Mouse (Mus musculus) urinary bladder, adult 18-20 months (tissue): ENCODE measurements around the gene Rnf224.
"Not testable (repeated sequence)": the region's sequence is repeated elsewhere in the genome, so short reads cannot be mapped to it uniquely, and the experiment has no call there.

Experiments
- DNase-seq, 2 experiments: peaks; one replicate each; pipeline ENCODE4 v3.0.0; 2022; ENCODE audit warnings: low spot score in 2 of 2, mixed read lengths in 2 of 2

Rnf224 gene

DNA sequence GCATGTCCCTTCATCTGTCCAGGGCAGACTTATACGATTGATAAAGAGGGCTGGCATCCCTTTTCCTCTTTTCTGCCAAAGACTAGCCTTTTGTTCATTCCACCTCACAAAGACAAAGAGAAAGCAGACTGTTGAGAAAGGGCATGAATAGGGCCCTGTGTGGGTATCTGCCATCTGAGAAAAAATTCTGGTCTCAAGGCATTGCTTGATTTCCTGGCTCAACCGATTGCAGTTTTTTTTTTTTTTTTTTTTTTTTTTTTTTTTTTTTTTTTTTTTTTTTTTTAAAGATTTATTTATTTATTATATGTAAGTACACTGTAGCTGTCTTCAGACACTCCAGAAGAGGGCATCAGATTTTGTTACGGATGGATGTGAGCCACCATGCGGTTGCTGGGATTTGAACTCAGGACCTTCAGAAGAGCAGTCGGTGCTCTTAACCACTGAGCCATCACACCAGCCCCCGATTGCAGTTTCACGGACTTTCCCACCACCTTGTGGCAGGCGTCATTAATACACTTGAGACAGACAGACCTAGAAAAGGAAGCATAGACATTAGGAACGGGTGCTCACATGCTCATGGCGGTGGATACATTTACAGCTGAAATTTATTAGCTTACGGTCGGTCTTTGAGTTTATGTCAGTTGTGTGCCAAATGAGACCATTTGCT is 20.0 kb upstream of the Rnf224 start:
- DNase-seq: not testable (repeated sequence)

DNA sequence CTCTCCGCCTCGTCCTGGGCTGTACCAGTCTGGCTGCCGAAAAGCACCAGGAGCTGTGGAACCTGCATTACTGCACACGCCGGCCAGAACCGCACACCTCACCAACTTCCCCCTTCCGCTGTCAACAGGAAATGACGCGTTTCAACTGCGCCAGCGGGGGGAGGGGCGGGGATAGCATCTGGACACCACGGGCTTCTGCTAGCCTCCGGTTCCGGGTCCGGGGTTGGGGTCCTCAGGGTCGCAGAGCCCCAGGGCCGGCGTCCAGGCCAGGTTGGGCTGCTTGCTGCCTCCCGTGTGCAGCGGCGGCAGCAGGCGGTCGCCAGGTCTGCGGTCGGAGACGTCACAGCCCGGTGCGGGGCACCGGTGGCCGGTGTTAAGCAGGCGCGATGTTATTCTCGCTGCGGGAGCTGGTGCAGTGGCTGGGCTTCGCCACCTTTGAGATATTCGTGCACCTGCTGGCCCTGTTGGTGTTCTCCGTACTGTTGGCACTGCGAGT is 18.7 kb upstream of the Rnf224 start, which contains the start of gene Tmem203:
Tmem203 (plus strand) TSS at position 156 of the 496 bp plus-strand sequence.
- peak; percentile 77 to 86 for DNase-seq

DNA sequence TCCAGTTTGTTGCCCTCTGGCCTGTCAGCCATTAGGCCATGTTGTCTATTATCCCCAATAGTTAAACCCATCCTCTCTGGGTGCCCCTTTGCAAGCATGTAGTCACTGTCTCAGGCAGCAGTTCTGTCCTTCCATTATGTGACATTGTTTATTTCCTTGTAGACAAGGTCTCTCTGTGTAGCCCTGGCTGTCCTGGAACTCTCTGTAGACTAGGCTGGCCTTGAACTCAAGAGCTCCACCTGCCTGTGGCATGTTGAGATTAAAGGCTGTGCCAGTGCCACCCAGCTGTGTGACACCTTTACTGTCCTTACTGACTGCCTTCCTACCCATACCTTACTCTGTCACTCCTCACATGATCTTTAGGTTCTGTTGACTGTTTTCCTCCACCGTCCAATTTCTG is 15.7 kb upstream of the Rnf224 start:
- DNase-seq: no peak

DNA sequence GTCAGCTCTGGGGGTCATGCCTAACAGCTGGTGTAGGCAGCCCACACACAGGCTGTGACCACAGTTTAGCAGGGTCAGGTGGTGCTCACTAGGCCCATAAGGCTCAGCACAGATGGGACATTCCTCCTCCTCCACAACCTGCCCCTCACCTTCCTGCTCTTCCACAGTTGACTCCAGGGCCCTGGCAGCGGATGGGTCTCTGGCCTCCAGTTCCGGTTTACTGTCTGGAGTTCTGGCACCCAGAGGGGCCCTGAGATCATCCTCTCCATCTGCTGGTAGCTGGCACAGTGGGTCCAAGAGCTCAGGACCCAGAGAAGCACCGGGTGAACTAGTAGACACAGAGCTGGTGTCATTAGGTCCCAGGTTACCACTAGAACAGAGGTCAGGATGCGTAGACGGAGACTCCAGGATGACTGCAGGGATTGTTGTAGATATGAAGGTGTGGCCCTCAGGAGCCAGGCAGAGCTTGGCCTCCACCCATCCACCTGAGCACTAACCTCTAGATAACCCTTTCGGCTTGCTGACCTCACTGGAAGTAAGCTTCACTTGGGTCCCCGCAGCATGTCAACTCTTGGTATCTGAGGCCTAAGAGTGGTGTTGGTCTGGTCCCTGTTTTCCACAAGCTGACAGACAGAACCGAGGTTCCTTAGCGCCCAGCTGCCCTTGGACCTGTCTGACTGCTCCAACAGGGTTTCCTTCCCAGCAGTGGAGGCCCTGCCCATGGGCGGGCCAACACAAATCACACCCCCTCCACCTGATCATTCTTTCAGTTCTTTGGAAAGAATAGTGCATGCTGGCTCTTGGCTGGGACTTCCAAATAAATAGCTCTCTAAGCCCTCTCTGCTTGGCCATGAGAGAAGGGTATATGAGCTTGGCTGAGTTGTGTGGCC is 9.8 kb upstream of the Rnf224 start, which contains the start of gene AL732309.1:
AL732309.1 (minus strand) TSS at position 681 of the 890 bp plus-strand sequence.
- peak in 1 of 2 experiments; percentile 52 for DNase-seq

DNA sequence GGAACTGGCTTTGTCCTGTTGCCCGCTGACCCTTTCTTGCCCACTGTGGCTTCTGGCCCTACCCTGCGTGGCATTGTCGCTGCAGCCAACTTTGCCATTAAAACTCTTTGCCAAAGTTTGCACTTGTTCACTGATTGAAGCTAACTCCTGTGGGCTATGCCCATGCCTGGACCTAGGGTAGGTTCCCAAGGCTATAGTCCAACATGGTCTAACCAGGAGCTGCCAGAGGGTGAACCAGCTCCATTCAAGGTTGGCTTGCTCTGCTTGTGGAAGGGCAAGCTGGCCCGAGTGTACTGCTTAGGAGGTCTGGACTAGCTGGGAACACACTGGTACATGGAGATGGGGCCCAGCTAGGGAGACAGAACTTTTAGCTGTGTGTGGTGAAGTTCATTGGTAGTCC is 7.6 kb upstream of the Rnf224 start:
- no peak for DNase-seq

DNA sequence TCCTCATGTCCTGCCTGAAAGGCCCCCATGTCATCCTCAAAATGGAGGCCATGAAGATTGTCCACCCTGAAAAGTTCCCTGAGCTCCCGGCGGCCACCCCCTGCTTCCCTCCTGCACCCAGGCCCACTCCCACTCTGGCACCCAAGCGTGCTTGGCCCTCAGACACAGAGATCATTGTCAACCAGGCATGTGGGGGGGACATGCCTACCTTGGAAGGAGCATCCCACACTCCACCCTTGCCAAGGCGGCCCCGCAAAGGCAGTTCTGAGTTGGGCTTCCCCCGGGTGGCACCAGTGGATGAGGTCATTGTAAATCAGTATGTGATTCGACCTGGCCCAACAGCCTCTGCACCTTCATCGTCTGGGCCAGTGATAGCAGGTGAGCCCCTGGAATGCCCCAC is 6.8 kb upstream of the Rnf224 start:
- no peak for DNase-seq

DNA sequence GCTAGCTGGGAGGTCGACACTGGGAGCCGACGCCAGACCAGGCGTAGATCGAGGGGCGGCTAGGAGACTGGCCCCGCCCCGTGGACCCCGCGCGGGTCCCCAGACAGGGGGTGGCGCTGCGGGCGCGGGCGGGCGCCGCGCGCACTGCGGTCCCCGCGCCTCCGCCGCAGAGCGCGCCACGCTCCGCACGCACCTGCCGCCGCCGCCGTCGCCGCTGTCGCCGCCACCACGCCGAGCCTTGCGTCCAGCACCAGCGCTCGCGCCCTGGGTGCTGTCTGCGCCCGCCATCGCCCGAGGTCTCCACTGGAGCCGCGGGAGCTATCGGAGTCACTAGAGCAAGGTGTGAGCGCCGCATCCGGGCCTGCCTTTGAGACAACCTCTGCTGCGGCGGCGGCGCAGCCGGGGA is 5.5 kb upstream of the Rnf224 start, which contains the start of the genes Rnf208 and Cysrt1:
Rnf208 (plus strand) TSS at position 155 of the 406 bp plus-strand sequence.
Cysrt1 (minus strand) TSS at position 352 of the 406 bp plus-strand sequence.
- DNase-seq: no peak

DNA sequence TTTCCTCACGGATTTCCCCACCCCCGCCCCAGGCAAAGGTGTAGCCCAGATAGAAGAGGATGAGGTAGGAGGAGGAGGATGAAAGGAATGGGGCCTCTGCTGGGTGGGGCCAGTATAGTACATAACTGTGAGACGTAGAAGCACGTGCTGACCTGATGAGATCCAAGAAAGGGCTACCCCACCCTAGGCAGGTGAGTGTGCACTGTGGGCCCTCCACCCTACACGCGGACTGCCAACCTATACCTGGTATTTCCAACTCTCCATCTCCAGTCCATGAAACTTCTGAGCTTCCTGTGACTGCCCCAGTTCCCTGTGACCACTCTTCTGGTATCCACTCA is 4.8 kb upstream of the Rnf224 start:
- no peak for DNase-seq

DNA sequence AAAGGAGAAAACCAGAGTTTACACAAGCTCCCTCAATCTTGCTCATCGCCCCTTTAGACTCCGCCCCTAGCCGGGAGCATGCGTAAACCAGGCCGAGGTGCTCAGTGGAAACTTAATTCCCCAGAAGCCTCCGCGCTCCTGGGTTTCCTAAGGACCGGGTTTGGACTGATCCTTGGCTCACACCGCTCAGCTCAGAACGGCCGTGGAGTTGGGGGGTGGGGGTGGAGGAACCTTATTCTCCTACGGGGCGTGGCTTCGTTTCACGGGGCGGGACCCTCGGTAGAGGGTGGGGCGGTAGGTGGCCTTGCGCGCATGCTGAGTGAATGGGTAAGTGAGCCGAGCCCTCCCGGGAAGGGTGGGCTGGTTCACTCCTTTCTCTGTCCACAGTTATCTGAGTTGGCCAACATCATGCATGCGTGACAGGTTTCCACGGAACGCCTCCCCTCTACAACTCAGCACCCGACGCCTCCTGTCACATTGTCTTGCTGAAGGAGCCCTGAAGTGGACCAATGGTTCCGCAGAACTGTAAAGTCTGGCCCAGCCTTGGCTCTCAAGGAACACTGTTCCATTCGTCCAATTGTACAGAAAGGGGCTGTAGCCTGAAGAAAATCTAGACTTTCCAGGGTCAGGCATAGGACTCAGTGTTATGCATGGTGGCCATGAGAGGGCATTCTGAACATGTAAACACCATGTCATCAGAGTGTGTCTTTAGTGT is 4.3 kb upstream of the Rnf224 start:
- DNase-seq: peak in 1 of 2 experiments; percentile 59

DNA sequence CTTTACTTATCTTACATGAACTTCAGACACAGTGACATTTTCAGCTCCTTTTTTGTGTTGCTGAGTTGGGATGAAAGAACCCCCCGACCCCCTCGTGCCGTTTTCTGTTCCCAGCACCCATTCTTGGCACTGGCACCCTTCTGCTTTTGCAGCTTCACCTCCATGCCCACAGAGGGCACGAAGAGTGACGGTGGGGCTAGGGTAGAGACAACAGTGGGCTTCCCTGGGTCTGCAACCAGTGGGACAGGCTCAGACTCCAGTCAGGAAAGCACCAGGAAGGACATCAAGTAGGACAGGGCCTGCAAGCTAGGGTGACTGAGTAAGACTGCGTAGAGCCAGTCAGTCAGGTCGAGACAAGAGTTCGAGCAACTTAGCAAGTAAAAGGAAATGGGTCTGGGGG is 3.7 kb upstream of the Rnf224 start:
- no peak for DNase-seq

DNA sequence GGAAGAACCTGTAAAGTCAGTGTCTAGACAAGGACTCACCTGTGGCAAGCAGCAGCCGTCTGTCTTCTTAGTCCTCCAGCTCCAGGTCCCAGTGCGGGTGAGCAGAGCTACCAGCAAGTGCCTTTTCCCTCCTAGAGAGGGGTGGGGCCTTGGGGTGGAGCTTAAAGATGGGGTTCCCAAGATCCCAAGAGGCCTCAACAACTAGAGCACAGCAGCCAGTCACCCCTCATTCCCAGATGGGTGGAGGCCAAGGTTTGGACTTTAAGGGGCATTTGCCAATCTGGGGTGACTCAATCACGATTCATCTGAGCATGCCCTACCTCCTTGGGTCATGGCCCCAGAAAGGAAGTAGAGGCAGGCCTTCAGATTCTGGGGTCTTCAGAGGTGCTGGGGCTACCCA is 3.2 kb upstream of the Rnf224 start:
- DNase-seq: no peak

DNA sequence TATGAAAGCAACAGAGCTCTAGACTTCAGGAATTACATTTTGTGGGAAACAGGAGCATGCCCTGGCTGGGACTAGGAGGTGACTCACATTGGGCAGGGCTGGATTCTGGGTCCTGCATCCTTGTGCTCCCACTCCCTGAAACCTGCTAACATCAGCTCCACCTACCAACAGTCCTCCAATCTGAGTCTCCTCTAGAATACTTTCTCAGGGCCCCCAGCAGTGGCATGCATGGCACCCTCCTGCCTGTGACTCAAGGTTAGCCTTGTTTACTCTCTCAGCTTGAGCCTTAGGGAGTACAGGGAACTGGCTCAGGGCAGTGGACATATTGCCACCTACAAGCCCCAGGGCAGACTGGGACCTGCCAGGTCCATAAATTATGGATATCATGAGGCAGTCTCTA is 1.5 kb upstream of the Rnf224 start:
- no peak for DNase-seq

DNA sequence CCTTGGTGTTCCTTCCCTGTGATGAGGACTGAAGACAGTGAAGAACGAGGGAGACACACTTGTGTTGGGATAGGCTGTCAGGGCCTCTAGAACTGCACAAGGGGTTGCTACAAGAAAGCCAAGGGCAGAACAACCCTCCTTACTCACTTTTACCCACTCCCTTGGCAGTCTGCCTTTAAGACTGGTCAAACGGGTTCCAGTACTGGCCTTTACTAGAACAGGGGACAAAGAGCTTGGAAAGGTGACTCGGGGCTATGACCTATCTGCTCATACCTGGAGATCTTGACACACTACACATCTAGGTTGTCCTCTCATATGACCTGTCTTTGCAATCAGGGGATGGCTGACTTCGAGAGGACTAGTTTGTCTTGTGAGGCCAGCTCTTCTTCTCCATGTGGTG is 935 bp upstream of the Rnf224 start:
- peak; percentile 64 to 75 for DNase-seq

DNA sequence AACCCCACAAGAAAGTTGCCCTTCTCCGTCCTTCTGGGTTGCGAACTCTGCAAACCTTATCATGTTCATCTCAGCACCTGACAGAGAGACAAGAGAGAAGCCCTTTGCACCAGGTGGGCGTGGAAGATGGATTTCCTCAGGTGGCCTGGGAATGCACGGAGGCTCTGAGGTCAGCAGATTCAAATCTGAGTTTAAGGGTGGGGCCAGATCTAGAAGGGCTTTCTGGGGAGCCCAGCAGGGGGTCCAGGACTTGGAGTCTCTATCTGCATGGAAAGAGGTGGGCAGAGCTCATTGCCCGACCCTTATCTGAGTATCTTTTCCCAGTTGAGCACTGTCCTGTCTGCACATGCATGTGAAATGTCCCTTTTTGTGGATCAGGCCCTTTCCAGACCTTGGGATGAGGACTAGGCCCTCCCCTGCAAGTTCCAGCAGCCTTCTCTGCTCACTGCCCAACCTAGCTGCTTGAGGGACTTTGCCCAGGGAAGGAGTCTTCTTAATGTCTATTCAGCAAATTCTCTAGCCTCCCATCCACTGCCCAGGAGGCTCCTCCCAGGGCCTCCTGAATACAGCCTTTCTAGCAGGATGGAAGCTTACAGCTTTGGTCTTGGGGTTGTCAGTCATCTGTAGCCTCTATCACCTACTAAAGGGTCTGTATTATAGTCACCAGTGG is 1.9 kb downstream of the Rnf224 start:
- no peak for DNase-seq

DNA sequence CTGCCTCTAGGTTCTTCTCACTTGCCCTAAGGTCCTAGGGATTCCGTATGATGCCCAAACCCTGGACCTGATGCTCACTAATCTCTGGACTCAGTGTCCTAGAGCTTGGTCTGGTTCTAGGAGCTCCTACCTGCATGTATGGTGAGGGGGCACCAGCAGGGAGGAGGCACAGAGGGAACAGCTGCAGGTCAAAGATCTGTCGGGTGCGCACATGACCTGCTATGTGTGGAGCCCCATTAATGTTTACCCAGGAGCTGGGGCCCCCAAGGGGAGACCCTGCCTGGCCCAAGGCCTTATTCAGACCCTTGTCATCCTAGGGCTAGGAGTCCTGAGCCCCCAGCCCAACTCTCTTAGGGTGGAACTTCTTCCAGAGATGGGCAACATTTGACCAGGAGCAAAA is 2.5 kb downstream of the Rnf224 start, which contains the start of gene Slc34a3:
Slc34a3 (minus strand) TSS at position 315 of the 400 bp plus-strand sequence.
- DNase-seq: no peak

DNA sequence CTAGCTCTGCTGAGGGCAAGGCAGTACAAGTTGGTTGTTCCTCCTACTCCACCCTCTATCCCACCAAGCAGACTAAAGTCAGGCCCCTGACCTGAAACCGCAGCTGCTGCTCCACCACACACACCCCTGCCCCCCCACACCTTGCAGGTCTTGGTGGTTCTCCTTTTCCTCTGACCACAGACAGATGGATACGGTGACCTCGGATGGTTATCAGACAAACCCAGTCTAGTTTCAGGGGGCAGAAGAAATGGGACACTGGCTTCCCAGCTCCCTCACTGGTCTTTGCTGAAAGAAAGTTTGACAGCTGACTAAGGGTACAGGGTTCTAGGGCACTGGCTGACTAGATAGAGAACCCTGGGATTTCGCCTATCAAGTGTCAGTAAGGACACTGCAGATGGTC is 3.2 kb downstream of the Rnf224 start:
- no peak for DNase-seq

DNA sequence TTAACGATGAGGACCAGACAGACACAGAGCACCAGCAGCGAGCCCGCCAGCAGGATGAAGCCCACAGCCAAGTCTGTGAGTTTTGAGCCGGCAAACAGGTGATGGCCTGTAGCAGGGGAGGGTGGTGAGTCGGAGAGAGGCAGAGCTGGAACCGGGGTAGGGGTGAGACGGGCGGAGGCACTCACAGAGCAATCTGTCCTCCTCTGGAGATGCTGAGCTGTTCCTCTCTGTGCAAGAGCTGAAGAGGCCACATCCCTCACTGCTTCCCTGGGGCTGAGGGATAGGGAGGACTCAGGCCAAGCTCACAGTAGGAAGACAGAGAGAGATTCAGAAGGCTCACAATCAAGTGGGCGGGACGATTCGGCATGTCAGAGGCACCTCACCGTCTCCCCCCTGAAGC is 5.5 kb downstream of the Rnf224 start:
- no peak for DNase-seq

DNA sequence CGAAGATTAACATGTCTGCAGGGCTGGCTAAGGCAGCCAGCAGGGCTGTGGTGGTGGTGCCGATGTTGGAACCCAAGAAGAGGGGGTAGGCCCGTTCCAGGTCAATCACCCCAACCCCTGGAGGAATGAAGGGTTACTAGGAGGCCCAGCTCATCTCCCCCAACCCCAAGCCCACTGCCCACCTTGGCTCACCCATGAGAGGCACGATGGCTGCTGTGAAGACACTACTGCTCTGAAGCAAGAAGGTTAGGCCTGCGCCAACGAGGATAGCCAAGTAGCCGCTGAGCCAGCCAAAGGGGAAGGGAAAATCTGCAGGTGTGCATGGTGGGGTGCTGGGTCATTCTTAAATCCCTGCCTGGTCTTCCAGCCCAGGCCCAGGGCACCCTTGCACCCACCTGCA is 6.0 kb downstream of the Rnf224 start:
- DNase-seq: no peak

DNA sequence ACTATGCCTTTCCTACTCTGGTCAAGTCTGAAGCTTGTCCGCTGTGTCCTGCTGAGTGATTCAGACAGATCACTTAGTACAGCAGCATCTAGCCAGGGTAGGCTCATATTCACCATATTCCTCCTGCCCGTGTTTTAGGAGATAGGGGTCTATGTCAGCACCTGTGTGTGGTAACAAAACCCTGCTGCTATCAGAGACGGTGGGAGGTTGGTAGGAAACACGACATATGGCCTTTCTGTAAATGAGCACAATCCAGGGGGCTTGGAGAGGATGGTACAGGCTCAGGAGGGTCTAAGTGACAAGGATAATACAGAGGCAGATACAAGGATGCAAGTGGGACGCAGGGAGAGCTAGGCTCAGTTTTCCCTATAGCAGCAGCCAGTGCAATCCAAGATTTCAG is 7.0 kb downstream of the Rnf224 start:
- DNase-seq: no peak

DNA sequence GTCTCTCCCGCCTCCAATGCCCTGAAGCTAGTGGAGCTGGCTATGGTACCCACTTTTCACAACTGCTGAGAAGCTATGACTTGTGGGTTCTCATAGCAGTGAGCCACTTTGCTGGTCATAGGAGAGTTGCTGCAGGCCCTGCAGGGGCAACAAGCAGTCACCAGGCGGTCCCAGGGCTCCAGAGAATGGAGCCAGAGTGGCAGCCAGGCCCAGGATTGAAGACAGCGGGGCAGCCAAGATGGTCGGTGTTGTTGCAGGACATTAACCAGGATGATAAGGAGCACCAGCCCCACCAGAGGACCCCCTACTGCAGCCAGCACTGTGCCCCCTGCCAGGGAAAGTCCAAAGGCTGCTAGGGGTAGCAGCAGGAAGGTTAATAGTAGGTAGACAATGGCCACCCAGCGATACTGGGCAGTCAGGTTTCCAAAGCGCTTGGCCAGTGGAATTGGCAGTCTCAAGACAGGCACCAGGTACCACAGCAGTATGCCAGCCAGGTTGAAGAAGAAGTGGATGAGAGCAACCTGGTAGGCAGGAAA is 7.5 kb downstream of the Rnf224 start:
- DNase-seq: no peak

DNA sequence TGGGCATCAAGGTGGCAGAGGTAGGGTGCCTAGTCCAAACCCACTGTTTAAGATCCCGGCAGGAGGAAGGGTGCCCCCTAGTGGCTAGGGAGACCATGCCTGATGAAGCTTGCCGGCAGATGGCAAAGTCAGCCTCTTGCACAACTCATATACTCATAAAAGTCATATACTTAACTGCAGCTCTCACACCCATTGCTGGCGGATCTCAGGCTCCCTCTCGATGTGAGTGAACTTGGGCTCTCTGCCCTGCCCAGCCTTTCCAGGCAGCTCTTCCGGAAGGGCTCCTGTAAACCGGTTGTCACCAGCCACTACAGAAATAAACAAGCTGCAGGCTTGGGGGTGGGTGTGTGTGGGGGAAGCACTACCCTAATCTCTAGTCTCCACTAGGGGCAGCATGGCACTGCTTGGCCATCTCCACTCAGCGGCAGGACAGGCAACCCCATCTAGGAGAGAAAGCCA is 8.1 kb downstream of the Rnf224 start:
- peak; percentile 73 to 86 for DNase-seq
